In genomic region chr7:16175542-16175931, GRCm38 (mm10) we compare ENCODE assay signal across 8 mouse cellular contexts. TPM values are rescaled to one million over a fixed set of nuclear protein-coding genes. Genes with fewer than 3 reads are reported as not detected.
A peak's percentile ranks its signal among the peaks of the same experiment; 100 is the strongest.
DNase-seq lines count a peak whose midpoint lies in the region; ATAC-seq and TF ChIP-seq lines count a peak whose summit lies in the region.

No protein-coding gene starts in this region.

- no peak for DNase-seq in layer of hippocampus, adult 2 months (ENCODE audit: low spot score in 2 of 2)
- no peak for DNase-seq in layer of hippocampus, postnatal 36 days
- DNase-seq in embryonic facial prominence, embryonic 10.5 days (ENCODE audit: low spot score) = no peak
- DNase-seq in cerebellum, postnatal 10 days = no peak
- no peak for DNase-seq in gastrocnemius, postnatal 36 days
- no peak for DNase-seq in adrenal gland, postnatal 10 days

- H3K36me3 ChIP-seq in embryonic facial prominence, embryonic 10.5 days (replicated peaks) = peaks cover 27% of the 10 kb centered on the region
- H3K36me3 ChIP-seq in intestine, postnatal 0 days (ENCODE audit: control insufficient read depth, insufficient read depth) = peaks cover 11% of the 10 kb centered on the region
- peaks cover 30% of the 10 kb centered on the region for H3K36me3 ChIP-seq in neural tube, embryonic 15.5 days

- H3K4me3 ChIP-seq in layer of hippocampus, adult 2 months = peak overlapping the region; percentile 87
- peak overlapping the region; percentile 78 for H3K4me3 ChIP-seq in embryonic facial prominence, embryonic 10.5 days
- H3K4me3 ChIP-seq in intestine, postnatal 0 days (ENCODE audit: low read depth, low read length) = peak overlapping the region; percentile 69
- H3K4me3 ChIP-seq in neural tube, embryonic 15.5 days (replicated peaks) = peak overlapping the region; percentile 77

- peak overlapping the region; percentile 86 for H3K4me2 ChIP-seq in intestine, postnatal 0 days (replicated peaks; ENCODE audit: low read depth)
- peak overlapping the region; percentile 66 for H3K4me2 ChIP-seq in neural tube, embryonic 15.5 days

- no peak; the same call in none of the 2 replicates for ATAC-seq in intestine, postnatal 0 days
- ATAC-seq in neural tube, embryonic 15.5 days (ENCODE audit: low FRiP score) = peak; percentile 25

- intact Hi-C loops in gastrocnemius, postnatal 36 days (cut with DNase I) = no loop called here

- no peak for TF ChIP-seq CTCF in layer of hippocampus, adult 2 months (conservative IDR thresholded peaks at IDR 0.05)
- TF ChIP-seq CTCF in intestine, postnatal 0 days (IDR thresholded peaks at IDR 0.05; ENCODE audit: low read depth) = no peak

- H3K27me3 ChIP-seq in embryonic facial prominence, embryonic 10.5 days (replicated peaks; ENCODE audit: low read depth, poor library complexity, severe bottlenecking) = no peaks in the 10 kb centered on the region
- no peaks in the 10 kb centered on the region for H3K27me3 ChIP-seq in intestine, postnatal 0 days (replicated peaks; ENCODE audit: control insufficient read depth, insufficient read depth, low read length)
- no peaks in the 10 kb centered on the region for H3K27me3 ChIP-seq in neural tube, embryonic 15.5 days (replicated peaks)

- H3K9me3 ChIP-seq in embryonic facial prominence, embryonic 10.5 days = 0 out of 2 replicates have a peak, but pooled peaks cover 4% of the 10 kb centered on the region
- H3K9me3 ChIP-seq in intestine, postnatal 0 days (ENCODE audit: control insufficient read depth) = no peaks in the 10 kb centered on the region
- H3K9me3 ChIP-seq in neural tube, embryonic 15.5 days (replicated peaks) = no peaks in the 10 kb centered on the region

- H3K27ac ChIP-seq in layer of hippocampus, adult 2 months = peak overlapping the region; percentile 91
- H3K27ac ChIP-seq in embryonic facial prominence, embryonic 10.5 days (replicated peaks) = peak overlapping the region; percentile 87
- H3K27ac ChIP-seq in intestine, postnatal 0 days (ENCODE audit: low read depth, low read length) = no peak overlapping the region
- peak overlapping the region; percentile 86 for H3K27ac ChIP-seq in neural tube, embryonic 15.5 days (replicated peaks)

- H3K4me1 ChIP-seq in embryonic facial prominence, embryonic 10.5 days = peaks cover 48% of the 10 kb centered on the region
- no peaks in the 10 kb centered on the region for H3K4me1 ChIP-seq in intestine, postnatal 0 days (replicated peaks; ENCODE audit: control insufficient read depth, insufficient read depth, low read length)
- H3K4me1 ChIP-seq in neural tube, embryonic 15.5 days = peaks cover 51% of the 10 kb centered on the region

- H3K9ac ChIP-seq in intestine, postnatal 0 days (ENCODE audit: low read depth, low read length) = peak overlapping the region; percentile 64
- peak overlapping the region; percentile 77 for H3K9ac ChIP-seq in neural tube, embryonic 15.5 days (replicated peaks)

- under 1% methylated on average over 10 of the region's 10 CpGs for whole genome bisulfite sequencing in embryonic facial prominence, embryonic 10.5 days
- WGBS in intestine, postnatal 0 days = 1% methylated on average over 10 of the region's 10 CpGs
- under 1% methylated on average over 10 of the region's 10 CpGs for WGBS in neural tube, embryonic 15.5 days

RNA-seq across cellular contexts. Expression of gene Meis3, which starts 0.6 kb away (rescaled TPM):
- 10 to 100 TPM; 37.3 to 38.6 TPM for total RNA-seq in layer of hippocampus, adult 2 months (2021)
- 10 to 100 TPM; 36.1 to 44.0 TPM for total RNA-seq in layer of hippocampus, postnatal 36 days (2021)
- polyA plus RNA-seq in embryonic facial prominence, embryonic 10.5 days (2016; fragmentation: Nextera tagmentation; extraction: Ambion mirVana) = 55.5 and 67.7 TPM in 2 replicates
- polyA plus RNA-seq in intestine, postnatal 0 days (2015; fragmentation: Nextera tagmentation; extraction: Ambion mirVana) = 18.0 and 20.7 TPM in 2 replicates
- polyA plus RNA-seq in neural tube, embryonic 15.5 days (2015; fragmentation: Nextera tagmentation; extraction: Ambion mirVana) = 104 and 126 TPM in 2 replicates
- total RNA-seq in gastrocnemius, postnatal 36 days (2021) = 1 to 10 TPM; 1.5 to 2.1 TPM
- total RNA-seq in adrenal gland, postnatal 10 days (2021) = 10 to 100 TPM in 1 of 2 experiments, 1 to 10 TPM in 1; 9.6 to 12.2 TPM

RNA-seq across cellular contexts. Expression of gene Slc8a2, which starts 45.9 kb away (rescaled TPM):
- total RNA-seq in layer of hippocampus, adult 2 months (2021) = 100 to 1,000 TPM; 305 to 320 TPM
- total RNA-seq in layer of hippocampus, postnatal 36 days (2021) = 100 to 1,000 TPM; 286 to 292 TPM
- polyA plus RNA-seq in embryonic facial prominence, embryonic 10.5 days (2016; fragmentation: Nextera tagmentation; extraction: Ambion mirVana) = 0.16 and 0.20 TPM in 2 replicates
- 0.08 and 0.14 TPM in 2 replicates for polyA plus RNA-seq in intestine, postnatal 0 days (2015; fragmentation: Nextera tagmentation; extraction: Ambion mirVana)
- polyA plus RNA-seq in neural tube, embryonic 15.5 days (2015; fragmentation: Nextera tagmentation; extraction: Ambion mirVana) = 1.2 and 1.4 TPM in 2 replicates
- total RNA-seq in gastrocnemius, postnatal 36 days (2021) = under 1 TPM; 0.12 to 0.13 TPM
- 1 to 10 TPM; 3.0 to 3.8 TPM for total RNA-seq in adrenal gland, postnatal 10 days (2021)

RNA-seq across cellular contexts. Expression of gene Dhx34, which starts 46.3 kb away (rescaled TPM):
- 10 to 100 TPM; 12.3 to 12.4 TPM for total RNA-seq in layer of hippocampus, adult 2 months (2021)
- 10 to 100 TPM; 10.1 to 12.2 TPM for total RNA-seq in layer of hippocampus, postnatal 36 days (2021)
- 19.0 and 20.1 TPM in 2 replicates for polyA plus RNA-seq in embryonic facial prominence, embryonic 10.5 days (2016; fragmentation: Nextera tagmentation; extraction: Ambion mirVana)
- polyA plus RNA-seq in intestine, postnatal 0 days (2015; fragmentation: Nextera tagmentation; extraction: Ambion mirVana) = 7.3 and 9.0 TPM in 2 replicates
- 12.2 and 13.2 TPM in 2 replicates for polyA plus RNA-seq in neural tube, embryonic 15.5 days (2015; fragmentation: Nextera tagmentation; extraction: Ambion mirVana)
- total RNA-seq in gastrocnemius, postnatal 36 days (2021) = 1 to 10 TPM; 3.1 to 4.5 TPM
- total RNA-seq in adrenal gland, postnatal 10 days (2021) = 10 to 100 TPM; 10.4 to 14.9 TPM

RNA-seq across cellular contexts. Expression of gene Kptn, which starts 55.8 kb away (rescaled TPM):
- 10 to 100 TPM; 39.4 to 47.0 TPM for total RNA-seq in layer of hippocampus, adult 2 months (2021)
- 10 to 100 TPM; 32.0 to 37.8 TPM for total RNA-seq in layer of hippocampus, postnatal 36 days (2021)
- polyA plus RNA-seq in embryonic facial prominence, embryonic 10.5 days (2016; fragmentation: Nextera tagmentation; extraction: Ambion mirVana) = 25.8 and 26.7 TPM in 2 replicates
- polyA plus RNA-seq in intestine, postnatal 0 days (2015; fragmentation: Nextera tagmentation; extraction: Ambion mirVana) = 13.3 and 14.4 TPM in 2 replicates
- polyA plus RNA-seq in neural tube, embryonic 15.5 days (2015; fragmentation: Nextera tagmentation; extraction: Ambion mirVana) = 45.8 and 48.1 TPM in 2 replicates
- 10 to 100 TPM; 10.8 to 11.3 TPM for total RNA-seq in gastrocnemius, postnatal 36 days (2021)
- total RNA-seq in adrenal gland, postnatal 10 days (2021) = 10 to 100 TPM; 24.9 to 25.4 TPM

Comparison
In these comparisons a context has a peak if more than half of its experiments do, and no peak if none do; other contexts are left out.
1. RNA of gene Slc8a2, which starts 45.9 kb away (total RNA-seq): 305 to 320 TPM in layer of hippocampus, adult 2 months and 286 to 292 TPM in layer of hippocampus, postnatal 36 days; 3.0 to 3.8 TPM in adrenal gland, postnatal 10 days and 0.12 to 0.13 TPM in gastrocnemius, postnatal 36 days; every median in the first group is over 10 times any median in the second.
2. Peak in every context shown above with its lines, with median percentiles within 50 percentile points of each other: H3K4me3 ChIP-seq.